Mouse (Mus musculus) cerebellum, adult 9-11 months (tissue): ENCODE measurements at regions not wholly inside any gene's neighbourhood (a gene's known extent, or its start where the extent isn't known, plus 50 kb on each side); places are given as distances from the start of the nearest gene placed in this dataset.
"Not testable (repeated sequence)": the region's sequence is repeated elsewhere in the genome, so short reads cannot be mapped to it uniquely, and the experiment has no call there.

Source experiments
- DNase-seq: peaks from one replicate; pipeline ENCODE4 v3.0.0; 2022

- DNase-seq, result no peak
Observed at GRCm38 (mm10) chr8:78077122-78077521, 136.0 kb upstream of the Ttc29 start.

- not testable (repeated sequence) for DNase-seq
Observed at GRCm38 (mm10) chr8:78081395-78081794, 131.7 kb upstream of the Ttc29 start.

- DNase-seq, result no peak
Observed at GRCm38 (mm10) chr8:78083012-78083411, 130.1 kb upstream of the Ttc29 start.

GRCm38 (mm10) chr8:78086361-78086760, 126.7 kb upstream of the Ttc29 start:
- DNase-seq, result no peak

DNA sequence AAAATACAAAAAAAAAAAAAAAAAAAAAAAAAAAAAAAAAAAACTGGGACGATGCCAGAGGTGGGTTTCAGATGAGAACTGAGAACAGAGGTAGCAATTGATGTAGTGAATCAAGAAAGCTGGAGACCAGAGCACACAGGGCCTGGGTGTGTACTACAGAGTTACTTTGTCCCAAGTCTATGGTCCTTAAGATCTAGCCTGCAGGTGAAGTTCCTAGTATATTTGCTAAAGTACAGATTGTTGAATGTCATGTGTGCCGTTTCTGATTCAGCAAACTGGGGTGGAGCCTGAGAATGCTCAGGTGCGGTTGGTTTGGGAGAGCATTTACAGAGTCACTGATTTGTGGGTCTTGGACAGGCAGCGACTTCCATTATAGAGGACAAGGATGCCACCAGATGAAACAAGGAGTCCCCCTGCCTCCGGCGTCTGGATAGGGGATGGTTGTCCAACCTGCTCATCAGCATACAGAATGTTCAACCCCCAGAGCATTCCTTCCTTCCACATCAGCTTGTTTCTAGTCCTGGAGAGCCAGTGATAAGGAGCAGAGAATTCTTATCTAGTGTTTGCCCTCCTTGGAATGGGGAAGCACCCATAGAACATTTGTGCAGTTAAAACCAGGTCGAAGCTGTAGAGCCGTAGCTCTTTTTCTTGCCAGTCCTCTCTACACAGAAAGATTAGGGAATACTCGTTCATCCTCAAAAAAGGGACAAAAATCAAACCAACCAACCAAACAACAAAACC, 122.5 kb upstream of the Ttc29 start:
- no peak for DNase-seq

GRCm38 (mm10) chr8:78096383-78096782, 116.7 kb upstream of the Ttc29 start:
- DNase-seq, result no peak

DNA sequence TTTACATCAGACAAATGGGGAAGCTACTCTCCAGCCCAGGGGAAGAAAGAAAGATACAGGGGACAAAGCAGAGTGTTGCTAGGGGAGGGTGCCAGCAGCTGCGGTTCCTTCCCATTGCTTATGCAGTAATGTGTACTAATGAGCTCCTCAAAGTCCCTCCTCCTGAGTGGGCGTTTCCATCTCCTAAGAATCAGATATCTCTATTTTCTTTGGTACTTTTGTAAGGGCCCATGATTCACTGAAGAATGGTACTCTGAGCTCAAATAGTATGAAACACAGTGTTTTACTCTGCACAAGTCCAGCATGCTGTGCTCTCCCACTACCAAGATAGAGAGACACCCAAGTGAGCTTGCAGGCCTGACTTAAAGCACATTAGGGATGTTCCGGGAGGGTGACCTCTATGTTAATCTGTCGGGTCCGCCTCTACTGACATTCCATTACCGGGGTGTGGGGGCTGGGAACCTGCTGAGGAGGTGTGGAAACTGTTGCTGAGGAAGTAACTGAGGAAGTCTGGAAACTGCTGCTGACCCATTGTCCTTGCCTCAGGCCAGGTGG, 114.8 kb upstream of the Ttc29 start:
- no peak for DNase-seq

DNA sequence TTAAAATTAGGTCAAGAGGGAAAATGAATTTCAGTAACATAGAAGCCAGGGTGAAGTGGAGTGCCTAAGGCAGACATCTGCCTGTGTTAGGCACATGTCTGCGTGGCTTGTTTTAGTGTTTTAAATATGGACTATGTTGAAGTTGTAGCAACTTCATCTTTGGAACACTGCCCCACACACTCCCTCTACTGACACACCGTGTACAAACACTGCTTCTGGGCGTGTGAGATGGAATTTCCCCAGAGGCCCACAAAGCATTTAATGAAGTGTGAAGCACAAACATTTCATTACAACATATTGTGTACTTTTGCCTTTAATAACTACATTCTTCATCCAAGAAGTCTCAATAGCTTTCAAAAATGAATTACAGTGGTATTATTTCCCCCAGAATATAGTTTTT, 114.0 kb upstream of the Ttc29 start:
- no peak for DNase-seq

DNA sequence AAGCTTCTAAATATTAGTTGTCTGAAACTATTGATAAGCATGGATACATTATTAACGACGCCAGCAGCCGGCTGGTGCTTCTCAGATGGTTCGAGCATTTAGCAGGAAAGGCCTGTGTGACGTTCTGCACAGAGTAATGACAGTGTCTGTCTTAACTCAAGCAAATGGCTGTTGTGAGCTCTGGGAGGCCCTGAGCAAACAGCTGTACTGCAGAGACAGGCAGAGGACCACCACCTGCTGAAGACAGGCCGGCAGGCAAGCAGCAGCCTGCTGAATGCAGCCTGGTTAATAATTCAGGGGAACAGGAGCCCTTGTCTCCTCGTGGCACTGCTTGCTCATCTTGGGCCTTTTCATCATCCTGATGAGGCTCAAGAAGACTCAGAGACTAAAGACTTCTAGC, 105.8 kb upstream of the Ttc29 start:
- no peak for DNase-seq

GRCm38 (mm10) chr8:78110003-78110649, 103.0 kb upstream of the Ttc29 start:
- no peak for DNase-seq

DNA sequence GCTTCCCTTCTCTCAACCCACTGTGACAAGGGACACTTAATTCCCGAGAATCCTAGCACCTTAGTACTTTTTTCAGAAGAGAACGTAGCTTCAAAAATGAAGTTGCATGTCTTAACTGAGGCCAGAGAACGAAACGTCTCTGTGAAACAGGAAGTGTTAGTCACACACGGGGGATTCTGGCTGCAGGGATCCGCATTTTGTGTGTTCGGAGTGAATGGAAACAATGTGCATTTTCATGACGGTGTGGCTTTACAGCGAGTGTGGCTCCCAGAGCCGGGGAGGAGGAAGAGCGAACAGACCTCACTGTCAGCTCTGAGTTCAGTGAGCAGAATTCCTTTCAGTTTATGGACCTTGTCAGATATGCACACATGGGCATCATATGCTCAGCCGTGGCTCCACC, 100.0 kb upstream of the Ttc29 start:
- DNase-seq, result no peak

- no peak for DNase-seq
Observed at GRCm38 (mm10) chr8:78114512-78114911, 98.6 kb upstream of the Ttc29 start.

DNA sequence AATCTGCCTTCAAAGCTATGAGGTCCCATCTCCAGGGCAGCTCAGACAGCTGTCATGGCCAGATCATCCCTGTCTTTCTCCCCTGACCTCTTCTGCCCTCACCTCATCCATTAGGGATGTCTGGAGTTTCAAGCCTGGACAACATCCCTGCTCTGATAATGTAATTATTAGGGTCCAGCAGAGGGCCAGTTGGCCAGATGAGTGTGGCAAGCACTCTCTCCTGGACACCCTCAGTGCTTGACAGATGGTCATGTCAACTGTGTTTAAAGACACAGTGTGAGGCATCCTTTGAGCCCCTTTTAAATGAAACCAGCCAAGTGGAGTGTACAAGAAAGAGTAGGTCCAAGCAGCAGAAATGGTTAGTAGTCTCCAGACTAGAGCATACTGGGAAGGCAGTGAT, 95.9 kb upstream of the Ttc29 start:
- no peak for DNase-seq

- no peak for DNase-seq
Observed at GRCm38 (mm10) chr8:78118493-78118892, 94.6 kb upstream of the Ttc29 start.

GRCm38 (mm10) chr8:78119682-78120081, 93.4 kb upstream of the Ttc29 start:
- DNase-seq, result peak; percentile 10

GRCm38 (mm10) chr8:78124248-78124647, 88.8 kb upstream of the Ttc29 start:
- DNase-seq, result no peak

DNA sequence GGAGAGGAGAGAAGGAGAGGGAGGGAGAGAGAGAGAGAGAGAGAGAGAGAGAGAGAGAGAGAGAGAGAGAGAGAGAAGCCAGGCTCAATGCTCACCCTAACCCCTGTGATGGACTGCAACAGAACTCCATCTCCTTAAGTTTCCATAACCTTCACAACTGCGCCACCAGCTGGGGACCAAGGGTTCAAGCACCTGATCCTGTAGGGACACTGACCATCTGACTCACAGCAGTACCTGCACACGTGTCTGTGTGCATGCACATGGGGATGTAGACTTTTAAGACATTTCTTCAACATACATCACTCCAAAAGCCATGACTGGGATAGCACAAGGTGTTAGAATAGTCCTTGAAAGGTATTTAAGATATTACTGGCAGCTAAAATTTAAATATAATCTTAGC, 85.2 kb upstream of the Ttc29 start:
- no peak for DNase-seq

DNA sequence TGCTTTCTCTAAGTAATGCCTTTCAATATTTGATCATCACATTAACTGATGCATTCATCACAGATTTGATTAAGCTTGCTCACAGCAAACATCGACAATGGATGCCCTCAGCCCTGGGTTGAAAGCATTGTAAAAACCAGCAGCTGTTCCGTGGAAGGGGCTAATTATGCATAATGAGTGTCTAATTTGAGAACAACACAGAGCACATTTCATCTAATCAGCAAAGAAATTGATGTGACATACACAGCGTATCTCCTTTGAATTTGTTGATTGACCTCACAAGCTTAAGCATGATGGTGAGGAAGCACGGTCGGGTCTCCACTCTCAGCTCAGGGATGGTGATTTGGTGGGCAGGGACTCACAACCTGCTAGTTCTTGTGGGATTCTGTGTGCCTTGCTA, 84.0 kb upstream of the Ttc29 start:
- no peak for DNase-seq

GRCm38 (mm10) chr8:78139514-78139913, 73.6 kb upstream of the Ttc29 start:
- DNase-seq, result not testable (repeated sequence)

DNA sequence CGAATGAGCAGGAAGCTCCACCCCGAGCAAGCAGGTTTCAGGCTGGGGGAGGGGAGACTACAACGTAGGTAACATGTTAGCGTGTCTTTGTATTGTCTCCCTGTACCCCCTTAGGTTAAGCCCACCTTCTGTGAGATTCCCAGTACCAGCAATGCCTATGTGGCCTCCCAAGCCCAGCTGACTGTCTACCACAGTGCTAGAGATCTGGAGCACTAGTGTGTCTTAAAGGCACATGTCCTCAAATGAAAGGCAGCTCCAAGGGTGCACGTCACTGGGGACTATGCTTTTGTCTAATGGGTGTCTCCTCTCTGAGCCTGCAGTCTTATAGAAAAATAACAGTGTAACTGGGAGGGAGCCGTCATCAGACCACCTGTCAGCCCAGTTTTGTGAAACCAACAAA, 65.9 kb upstream of the Ttc29 start:
- no peak for DNase-seq

- DNase-seq, result no peak
Observed at GRCm38 (mm10) chr8:78148006-78148405, 65.1 kb upstream of the Ttc29 start.

GRCm38 (mm10) chr8:78154873-78155272, 58.2 kb upstream of the Ttc29 start:
- no peak for DNase-seq

GRCm38 (mm10) chr8:78162046-78162445, 51.1 kb upstream of the Ttc29 start:
- no peak for DNase-seq

GRCm38 (mm10) chr8:78162763-78163508, 50.2 kb upstream of the Ttc29 start:
- DNase-seq, result no peak
